In the genomic region with DNA sequence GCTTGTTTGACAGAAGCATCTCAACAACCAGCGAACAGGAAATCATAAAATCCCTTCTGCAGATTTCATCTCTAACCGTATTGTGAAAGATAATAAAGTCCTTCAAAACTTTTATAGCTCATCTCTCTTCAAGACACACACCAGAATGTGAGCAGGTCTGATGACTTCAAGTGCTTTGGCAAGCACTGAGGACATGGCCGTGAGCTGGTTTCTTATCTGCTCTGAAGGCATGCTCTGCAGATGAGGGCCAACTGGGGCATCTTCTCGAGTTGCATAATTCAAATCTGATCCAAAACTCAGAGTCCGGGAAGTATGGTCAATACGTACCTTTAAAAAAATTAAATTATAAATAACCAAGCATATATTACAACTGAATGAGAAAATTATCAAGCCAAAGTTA, we compare ENCODE assay signal across 19 mouse cellular contexts. TPM values are rescaled to one million over a fixed set of nuclear protein-coding genes. Genes with fewer than 3 reads are reported as not detected.
DNase-seq lines count a peak whose midpoint lies in the region; ATAC-seq lines count a peak whose summit lies in the region.
"Had no signal": no experiment of that assay in that cellular context is flagged by ENCODE, and none has a peak within 500 bp of the region (broad histone marks: within the 10 kb centered on the region; RNA-seq: fewer than 3 reads in every experiment).

No protein-coding gene starts in this region.

- DNase-seq in adrenal gland, adult 8-10 months, result peak; percentile 71
- DNase-seq in adrenal gland, postnatal 4 days (ENCODE audit: low spot score in 2 of 2), result no peak
- DNase-seq in midbrain, embryonic 11.5 days (ENCODE audit: low spot score, missing footprints), result peak; percentile 54
- DNase-seq in adrenal gland, postnatal 36 days, result peak; percentile 32 to 68
- no peak for DNase-seq in gastrocnemius, postnatal 4 days (ENCODE audit: low spot score in 2 of 2)
- DNase-seq: cerebellum, adult 18-20 months; cerebellum, adult 9-11 months; cerebellum, postnatal 36 days; gastrocnemius, postnatal 36 days; heart, postnatal 10 days; kidney, adult 11 months had no signal

- H3K4me1 ChIP-seq in midbrain, embryonic 11.5 days (ENCODE audit: control insufficient read depth, insufficient read depth, low read length), result no peaks in the 10 kb centered on the region
- H3K4me1 ChIP-seq in midbrain, embryonic 15.5 days, result no peaks in the 10 kb centered on the region
- H3K4me1 ChIP-seq: embryonic facial prominence, embryonic 13.5 days; forebrain, embryonic 13.5 days; hindbrain, embryonic 13.5 days had no signal

- H3K9me3 ChIP-seq in midbrain, embryonic 11.5 days (ENCODE audit: control insufficient read depth, low read length), result no peaks in the 10 kb centered on the region
- no peaks in the 10 kb centered on the region for H3K9me3 ChIP-seq in midbrain, embryonic 15.5 days
- H3K9me3 ChIP-seq: embryonic facial prominence, embryonic 13.5 days; forebrain, embryonic 13.5 days; hindbrain, embryonic 13.5 days had no signal

- no peaks in the 10 kb centered on the region for H3K27me3 ChIP-seq in midbrain, embryonic 11.5 days (ENCODE audit: control insufficient read depth, insufficient read depth, low read length)
- H3K27me3 ChIP-seq in midbrain, embryonic 15.5 days (replicated peaks), result no peaks in the 10 kb centered on the region
- H3K27me3 ChIP-seq: CH12.LX; embryonic facial prominence, embryonic 13.5 days; forebrain, embryonic 13.5 days; hindbrain, embryonic 13.5 days; Patski had no signal

- H3K9ac ChIP-seq in midbrain, embryonic 11.5 days (ENCODE audit: low read length), result no peak overlapping the region
- H3K9ac ChIP-seq in midbrain, embryonic 15.5 days, result no peak overlapping the region
- H3K9ac ChIP-seq: embryonic facial prominence, embryonic 13.5 days; forebrain, embryonic 13.5 days; hindbrain, embryonic 13.5 days had no signal

- no peak overlapping the region for H3K4me2 ChIP-seq in midbrain, embryonic 11.5 days
- no peak overlapping the region for H3K4me2 ChIP-seq in midbrain, embryonic 15.5 days
- H3K4me2 ChIP-seq: embryonic facial prominence, embryonic 13.5 days; forebrain, embryonic 13.5 days; hindbrain, embryonic 13.5 days had no signal

- H3K4me3 ChIP-seq in midbrain, embryonic 11.5 days (ENCODE audit: low read depth, low read length), result no peak overlapping the region
- H3K4me3 ChIP-seq in midbrain, embryonic 15.5 days, result no peak overlapping the region
- H3K4me3 ChIP-seq: embryonic facial prominence, embryonic 13.5 days; forebrain, embryonic 13.5 days; hindbrain, embryonic 13.5 days had no signal

- no peak overlapping the region for H3K27ac ChIP-seq in midbrain, embryonic 11.5 days (ENCODE audit: low read depth, low read length)
- no peak overlapping the region for H3K27ac ChIP-seq in midbrain, embryonic 15.5 days
- H3K27ac ChIP-seq: embryonic facial prominence, embryonic 13.5 days; forebrain, embryonic 13.5 days; hindbrain, embryonic 13.5 days; hindbrain, postnatal 0 days had no signal

- WGBS in midbrain, embryonic 11.5 days, result 94% methylated on average over 6 of the region's 6 CpGs
- WGBS in midbrain, embryonic 15.5 days, result 93% methylated on average over 6 of the region's 6 CpGs

- H3K36me3 ChIP-seq in midbrain, embryonic 11.5 days (ENCODE audit: control insufficient read depth, insufficient read depth, low read length), result peaks cover 29% of the 10 kb centered on the region
- peaks cover 57% of the 10 kb centered on the region for H3K36me3 ChIP-seq in midbrain, embryonic 15.5 days (replicated peaks)

- no peak for ATAC-seq in midbrain, embryonic 11.5 days (ENCODE audit: low FRiP score)
- ATAC-seq in midbrain, embryonic 15.5 days (replicated peaks), result no peak
- ATAC-seq: activated CD4-positive, CD25-positive, alpha-beta regulatory T cell, adult 4 months; forebrain, embryonic 13.5 days; hindbrain, postnatal 0 days; Patski had no signal

RNA-seq across cellular contexts. Expression of gene Eif3a, which starts 17.1 kb away (rescaled TPM):
- 100 to 1,000 TPM; 131 to 179 (median 152) TPM for total RNA-seq in adrenal gland, adult 8-10 months (2022)
- total RNA-seq in adrenal gland, postnatal 4 days (2021), result 100 to 1,000 TPM; 168 to 173 TPM
- polyA plus RNA-seq in midbrain, embryonic 11.5 days (2014; fragmentation: Nextera tagmentation; extraction: Ambion mirVana), result 164 and 171 TPM in 2 replicates
- polyA plus RNA-seq in midbrain, embryonic 15.5 days (2015; fragmentation: Nextera tagmentation; extraction: Ambion mirVana), result 109 and 111 TPM in 2 replicates
- total RNA-seq in adrenal gland, postnatal 36 days (2021), result 100 to 1,000 TPM; 161 to 191 TPM
- 100 to 1,000 TPM; 123 to 135 TPM for total RNA-seq in gastrocnemius, postnatal 4 days (2021)

RNA-seq across cellular contexts. Expression of gene Nanos1, which starts 17.6 kb away (rescaled TPM):
- under 1 TPM; 0.59 to 0.87 (median 0.79) TPM for total RNA-seq in adrenal gland, adult 8-10 months (2022)
- 1 to 10 TPM; 1.6 to 2.4 TPM for total RNA-seq in adrenal gland, postnatal 4 days (2021)
- polyA plus RNA-seq in midbrain, embryonic 11.5 days (2014; fragmentation: Nextera tagmentation; extraction: Ambion mirVana), result 3.9 and 4.6 TPM in 2 replicates
- 21.1 and 22.7 TPM in 2 replicates for polyA plus RNA-seq in midbrain, embryonic 15.5 days (2015; fragmentation: Nextera tagmentation; extraction: Ambion mirVana)
- total RNA-seq in adrenal gland, postnatal 36 days (2021), result 1 to 10 TPM in 1 of 2 experiments, under 1 TPM in 1; 0.92 to 1.4 TPM
- under 1 TPM; 0.70 to 0.76 TPM for total RNA-seq in gastrocnemius, postnatal 4 days (2021)

RNA-seq across cellular contexts. Expression of gene Fam45a, which starts 38.0 kb away (rescaled TPM):
- total RNA-seq in adrenal gland, adult 8-10 months (2022), result 10 to 100 TPM; 37.1 to 45.6 (median 40.2) TPM
- total RNA-seq in adrenal gland, postnatal 4 days (2021), result 10 to 100 TPM; 32.9 to 34.7 TPM
- 44.1 and 45.7 TPM in 2 replicates for polyA plus RNA-seq in midbrain, embryonic 11.5 days (2014; fragmentation: Nextera tagmentation; extraction: Ambion mirVana)
- polyA plus RNA-seq in midbrain, embryonic 15.5 days (2015; fragmentation: Nextera tagmentation; extraction: Ambion mirVana), result 38.7 and 39.4 TPM in 2 replicates
- total RNA-seq in adrenal gland, postnatal 36 days (2021), result 10 to 100 TPM; 40.1 to 42.9 TPM
- total RNA-seq in gastrocnemius, postnatal 4 days (2021), result 10 to 100 TPM; 23.4 to 24.1 TPM

Comparison
In these comparisons a context has a peak if more than half of its experiments do, and no peak if none do; other contexts are left out.
1. DNase-seq: peak in adrenal gland, adult 8-10 months (single experiment), midbrain, embryonic 11.5 days (single experiment) and adrenal gland, postnatal 36 days (2 of 2); none in adrenal gland, postnatal 4 days (0 of 2) and gastrocnemius, postnatal 4 days (0 of 2).